Mouse (Mus musculus) CD4-positive helper T cell, adult 2 months (primary cell): Measurements from ENCODE around the gene Nfib.

Experiments
- DNase-seq: peaks from one replicate; pipeline ENCODE4 v3.0.0-alpha.2; 2012; ENCODE audit warnings: low read depth, missing footprints, low spot score

The Nfib gene

DNA sequence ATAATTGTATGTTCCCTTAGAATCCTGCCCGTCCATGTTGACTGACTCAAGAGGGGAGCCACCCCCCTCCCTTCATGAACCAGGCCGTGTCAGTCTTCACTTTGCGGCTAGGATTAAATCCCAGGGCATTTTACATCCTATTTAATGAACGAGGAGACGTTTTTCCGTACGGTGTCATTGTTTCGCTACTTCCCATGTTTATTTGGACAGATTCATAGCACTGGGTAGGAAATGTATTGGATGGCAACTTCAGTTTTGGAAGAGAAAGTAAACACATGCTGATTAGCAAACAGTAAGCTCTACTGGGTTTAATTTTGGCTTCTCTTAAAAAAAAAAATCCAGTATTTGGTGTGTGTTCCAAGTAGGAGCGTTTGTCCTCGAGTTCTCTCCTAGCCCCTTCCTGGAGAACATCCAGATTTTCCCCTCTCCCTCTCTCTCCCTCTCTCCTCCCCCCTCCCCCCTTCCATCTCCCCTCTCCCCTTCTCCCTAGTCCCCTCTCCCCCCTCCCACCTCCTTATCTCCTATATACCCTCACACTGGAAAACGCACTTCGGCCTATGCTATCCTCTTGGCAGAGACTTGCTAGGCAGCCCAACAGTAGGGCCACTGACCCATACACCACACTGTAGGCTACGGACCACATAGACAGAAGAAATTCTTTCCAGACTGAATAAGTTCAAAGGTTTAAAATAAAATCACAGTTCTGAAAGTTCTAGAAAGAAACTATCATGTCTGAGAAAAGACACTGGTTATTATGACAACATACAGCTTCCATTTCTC is 271.4 kb downstream of the Nfib start:
- no peak for DNase-seq

DNA sequence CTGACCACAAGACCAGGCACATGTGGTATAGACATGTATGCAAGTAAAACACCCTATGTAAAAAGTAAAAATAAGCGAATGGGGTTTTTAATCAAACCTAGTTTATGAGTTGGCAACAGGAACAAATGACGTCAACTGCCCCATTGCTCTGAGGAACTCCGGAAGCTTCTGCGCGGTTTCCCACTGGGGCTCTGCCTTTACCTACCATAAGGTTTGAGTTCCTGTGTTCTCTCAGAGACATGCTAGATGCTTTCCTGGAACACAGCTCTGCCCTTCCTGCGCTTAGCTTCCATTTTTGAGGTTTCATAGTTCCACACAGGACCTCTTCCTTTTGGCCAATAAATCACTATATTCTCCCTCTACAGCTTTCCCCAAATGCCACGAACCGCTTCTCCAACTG is 273.7 kb downstream of the Nfib start:
- no peak for DNase-seq

DNA sequence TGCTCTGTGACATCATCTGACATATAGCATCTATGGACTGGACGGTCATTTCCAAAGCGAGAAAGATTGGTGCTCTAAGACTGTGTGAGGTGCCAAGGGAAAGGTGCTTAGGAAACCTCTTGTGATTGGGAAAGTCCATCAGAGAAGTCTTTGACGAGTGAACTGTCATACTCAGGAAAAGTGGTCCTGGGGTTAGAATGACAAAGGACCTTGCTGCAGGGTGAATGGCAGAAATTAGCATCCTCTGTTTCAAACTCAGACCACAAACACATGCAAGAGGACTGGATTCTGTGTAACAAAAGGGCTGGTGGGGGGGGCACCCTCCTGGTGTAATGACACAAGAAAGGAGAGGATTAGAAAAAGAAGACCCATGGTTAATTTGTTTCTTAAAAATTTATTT is 274.7 kb downstream of the Nfib start:
- DNase-seq: no peak

DNA sequence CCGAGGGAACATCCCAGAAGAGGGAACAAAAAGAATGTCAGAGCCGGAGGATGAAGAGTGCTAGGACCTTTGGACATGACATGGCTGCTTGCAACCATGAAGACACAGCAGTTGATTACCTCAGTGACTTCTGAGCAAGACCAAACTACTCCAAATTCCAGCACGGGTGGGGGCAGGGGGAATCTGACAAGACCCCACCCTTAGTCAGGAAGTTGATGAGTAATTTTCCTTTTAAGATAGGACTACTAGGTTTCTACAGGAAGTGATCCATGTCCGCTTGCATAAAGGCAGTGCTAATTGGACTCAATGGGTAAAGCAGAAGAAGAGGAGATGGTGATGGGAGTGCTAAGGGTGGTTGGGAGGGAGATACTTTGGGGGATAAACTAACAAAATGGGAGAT is 279.3 kb downstream of the Nfib start:
- no peak for DNase-seq

DNA sequence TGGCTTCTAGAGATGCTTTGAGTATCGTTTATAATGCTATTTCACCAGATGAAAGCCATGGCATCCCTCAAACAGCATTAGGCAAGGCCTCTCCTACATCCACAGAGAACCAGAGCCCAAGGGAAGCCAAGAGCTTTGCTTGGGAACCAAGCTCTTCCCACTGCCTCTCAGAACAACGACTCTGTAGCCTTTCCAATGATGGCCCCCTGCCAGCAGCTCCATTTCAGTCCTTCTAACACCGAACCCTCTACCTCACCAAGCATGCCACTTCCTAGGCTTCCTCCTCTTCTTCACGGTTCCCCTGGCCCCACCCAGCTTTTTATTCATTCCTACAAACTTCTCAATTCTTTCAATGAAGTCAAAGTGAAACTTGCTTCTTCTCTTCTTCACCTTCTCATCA is 287.3 kb downstream of the Nfib start:
- DNase-seq: no peak

DNA sequence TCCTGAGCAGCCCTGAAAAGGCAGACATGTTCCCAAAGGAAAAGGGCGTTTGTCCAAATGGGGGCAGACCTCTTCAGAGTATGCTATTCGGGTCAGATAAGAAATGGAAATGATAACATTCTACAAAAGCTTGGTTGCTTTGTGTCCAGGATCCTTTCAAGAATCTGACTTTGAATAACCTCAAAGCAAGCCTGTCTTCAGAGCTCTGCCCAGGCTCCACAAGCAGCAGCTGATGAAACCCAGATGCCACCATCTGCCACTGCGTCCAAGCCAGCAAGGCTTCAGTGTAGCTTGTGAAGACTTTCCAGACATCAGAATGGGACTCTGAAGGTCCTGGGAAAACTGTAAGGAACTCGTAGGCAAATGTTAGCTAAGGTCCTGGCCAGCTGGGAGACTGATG is 289.7 kb downstream of the Nfib start:
- DNase-seq: no peak

DNA sequence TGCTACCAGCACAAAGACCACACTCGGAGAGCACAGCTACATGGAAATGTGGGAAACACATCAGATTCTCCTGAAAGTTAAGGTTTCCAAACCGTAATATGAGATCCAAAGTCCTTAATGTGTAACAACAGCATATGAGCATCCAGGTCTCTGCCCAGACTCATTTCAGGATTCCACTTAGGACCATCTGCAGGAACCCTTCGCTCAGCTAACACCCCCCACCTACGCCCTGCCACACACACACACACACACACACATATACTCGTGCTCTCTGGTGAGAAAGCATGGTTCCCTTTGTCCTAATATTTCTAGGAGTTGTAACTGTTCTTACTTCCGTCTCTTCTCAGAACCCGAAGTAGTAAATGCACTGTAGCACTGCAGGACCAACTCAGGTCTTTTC is 292.9 kb downstream of the Nfib start:
- no peak for DNase-seq

DNA sequence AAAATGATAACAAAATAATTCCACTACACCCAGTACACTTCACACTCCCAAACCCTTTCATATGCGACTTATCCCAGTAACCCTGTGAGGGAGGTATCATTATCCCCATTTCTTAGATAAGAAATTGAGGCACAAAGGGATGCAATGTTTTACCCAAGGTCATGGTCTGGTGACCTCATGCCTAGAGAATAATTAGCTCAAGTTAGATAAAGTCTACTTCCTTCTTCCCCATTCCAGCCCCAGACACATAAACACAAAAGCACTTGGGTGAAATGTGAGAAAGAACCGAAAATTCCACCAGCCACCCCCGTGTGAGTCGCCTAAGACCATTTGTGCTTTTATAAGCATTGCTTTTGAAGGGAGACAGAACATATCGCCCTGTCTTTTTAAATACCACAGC is 293.6 kb downstream of the Nfib start:
- DNase-seq: no peak

DNA sequence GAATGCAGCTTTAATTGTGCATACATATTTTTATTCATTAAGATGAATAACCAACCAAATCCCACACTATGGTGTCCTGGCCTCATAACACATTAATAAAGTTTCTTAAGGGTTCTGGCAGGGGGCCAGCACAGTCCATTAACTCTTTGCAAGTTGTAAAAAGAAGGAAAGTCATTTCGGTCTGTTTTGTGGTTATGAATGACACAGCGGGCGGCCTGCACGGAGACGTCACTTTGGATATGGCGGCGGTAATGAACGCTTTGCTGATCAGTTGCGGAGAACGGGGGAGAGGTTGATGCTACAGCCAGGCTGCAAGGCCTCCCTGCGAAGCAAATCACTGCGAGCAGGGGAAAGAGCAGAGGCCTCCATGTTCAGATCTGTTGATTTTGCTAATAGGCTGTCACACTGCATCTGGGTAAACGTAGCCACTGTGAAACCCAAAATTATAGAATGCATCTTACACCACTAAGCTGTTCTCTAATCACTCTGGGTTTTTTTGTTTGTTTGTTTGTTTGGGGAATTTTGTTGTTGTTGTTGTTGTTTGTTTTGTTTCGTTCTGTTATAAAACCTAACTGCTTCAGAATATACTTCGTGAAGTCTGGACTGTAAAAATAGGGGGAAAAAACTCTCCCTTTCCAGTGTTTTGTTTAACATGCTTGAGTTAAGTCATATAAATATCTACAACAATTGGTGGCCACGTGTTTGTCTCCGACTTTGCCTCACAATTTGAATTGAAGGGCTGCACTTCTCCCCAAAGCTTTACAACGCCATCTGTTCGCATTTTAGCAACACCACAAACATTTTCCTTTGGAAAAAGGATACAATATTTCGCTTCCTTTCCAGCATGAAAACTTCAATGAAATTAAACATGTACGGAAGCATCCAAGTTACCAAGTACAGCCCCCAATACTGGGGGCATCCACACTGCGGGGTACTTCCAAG is 296.8 kb downstream of the Nfib start:
- no peak for DNase-seq

DNA sequence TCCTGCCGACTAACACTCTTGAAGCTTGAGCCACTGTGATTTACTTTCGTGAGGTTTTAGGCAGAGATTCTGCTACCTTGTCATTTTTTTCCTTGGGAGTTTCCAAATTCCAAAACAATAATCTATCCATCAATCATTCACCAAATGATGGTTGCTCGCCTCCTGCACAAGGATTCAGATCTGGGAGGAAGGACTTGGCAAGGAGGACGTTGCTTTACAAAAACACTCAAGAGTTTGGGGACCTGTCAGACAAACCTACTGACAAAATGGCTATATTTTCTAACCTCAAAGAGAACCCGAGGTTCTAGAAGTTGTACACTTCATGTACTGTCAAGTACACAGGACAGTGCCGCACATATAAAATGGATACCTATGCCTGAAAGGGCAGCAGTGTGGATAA is 299.0 kb downstream of the Nfib start:
- DNase-seq: no peak

DNA sequence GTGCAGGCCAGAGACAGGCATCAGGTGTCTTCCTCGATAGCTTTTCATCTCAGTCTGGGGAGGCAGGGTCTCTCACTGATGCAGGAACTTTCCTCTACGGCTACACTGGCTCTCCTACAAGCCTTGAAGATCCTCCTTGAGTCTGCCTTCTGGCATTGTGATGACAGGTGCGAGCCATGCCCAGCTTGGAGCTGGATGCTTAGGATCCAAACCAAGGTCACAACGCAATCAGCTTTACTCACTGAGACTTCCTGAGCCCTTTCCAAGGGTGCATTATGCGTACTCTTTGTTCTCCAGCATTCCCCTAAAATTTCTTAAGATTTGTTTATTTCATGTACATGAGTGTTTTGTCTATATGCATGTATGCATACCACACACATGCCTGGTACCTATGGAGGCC is 299.8 kb downstream of the Nfib start:
- DNase-seq: no peak

DNA sequence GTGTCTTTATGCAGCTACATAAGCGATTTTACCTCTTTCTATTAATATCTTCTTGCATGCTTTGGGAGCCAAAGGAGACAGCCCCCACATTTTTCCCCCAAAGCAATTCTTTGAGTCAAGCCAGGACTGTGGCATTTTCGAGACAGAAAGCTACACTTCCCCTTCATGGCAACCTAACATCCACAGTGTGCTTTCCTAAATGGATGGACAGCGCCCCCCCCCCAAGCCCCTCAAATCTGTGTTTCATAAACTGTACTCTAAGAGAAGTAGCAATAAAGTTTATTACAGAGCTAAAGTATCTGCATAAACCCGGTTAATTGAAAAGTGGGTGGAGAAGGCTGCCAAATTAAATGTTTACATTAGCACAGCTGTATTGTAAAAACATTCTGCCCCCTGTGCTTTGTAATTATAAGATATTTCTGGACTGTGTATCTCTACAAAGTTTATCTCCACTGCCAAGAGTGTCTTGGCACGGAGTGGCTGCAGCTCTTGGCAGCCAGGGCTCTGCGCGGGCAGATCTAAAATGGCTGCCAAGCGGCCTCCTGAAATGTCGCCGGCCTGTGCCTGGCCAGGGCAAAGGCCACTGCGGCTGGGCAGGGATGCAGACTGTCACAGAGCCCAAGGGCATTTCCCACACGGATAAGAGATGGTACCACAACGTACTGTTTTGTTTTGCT is 301.4 kb downstream of the Nfib start:
- no peak for DNase-seq

DNA sequence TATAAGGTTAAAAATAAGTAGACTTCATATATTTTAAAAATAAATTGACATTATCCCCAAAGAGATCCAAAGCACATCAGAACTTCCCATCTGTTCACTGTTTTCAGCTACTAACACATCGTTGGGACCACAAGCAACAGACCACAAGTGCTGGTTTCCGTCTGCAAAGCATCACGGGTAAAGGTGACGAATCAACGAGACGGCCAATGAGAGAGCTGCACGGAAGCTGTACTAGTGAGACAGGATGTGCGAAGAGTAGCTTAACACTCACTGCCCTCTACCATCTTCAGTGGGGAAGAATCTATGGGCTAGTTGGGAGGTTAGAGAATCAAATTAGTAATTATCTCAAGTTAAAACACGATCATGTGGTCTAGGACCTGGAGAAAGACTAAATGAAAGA is 302.9 kb downstream of the Nfib start:
- no peak for DNase-seq

DNA sequence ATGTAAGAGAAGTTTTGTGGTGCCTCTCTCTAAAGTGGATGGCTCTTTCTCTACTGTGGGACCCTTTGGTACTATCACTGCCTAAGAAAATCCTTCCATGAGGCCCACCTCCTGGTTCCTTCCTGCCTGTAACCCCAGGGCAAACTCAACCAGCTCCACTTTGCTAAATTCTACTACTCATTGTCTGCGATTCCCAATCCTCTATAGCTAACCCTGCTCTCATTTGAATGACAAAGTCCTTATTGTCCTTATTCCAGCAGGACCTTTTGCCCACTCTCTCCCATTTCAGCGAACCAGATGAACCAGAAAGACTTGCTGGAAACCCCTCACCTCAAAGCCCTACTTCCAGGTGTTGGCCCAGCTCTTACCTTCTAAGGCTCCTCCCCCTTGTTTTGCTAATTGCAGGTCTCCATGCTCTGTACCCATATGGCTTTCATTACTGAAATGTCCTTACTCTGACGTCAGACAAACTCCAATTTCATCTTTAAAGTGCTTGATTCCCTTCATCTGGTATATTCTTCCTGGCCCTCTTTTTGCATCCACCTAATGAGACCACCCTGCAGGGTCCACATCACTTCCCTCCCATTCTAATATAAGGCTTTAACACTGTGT is 304.0 kb downstream of the Nfib start:
- no peak for DNase-seq

DNA sequence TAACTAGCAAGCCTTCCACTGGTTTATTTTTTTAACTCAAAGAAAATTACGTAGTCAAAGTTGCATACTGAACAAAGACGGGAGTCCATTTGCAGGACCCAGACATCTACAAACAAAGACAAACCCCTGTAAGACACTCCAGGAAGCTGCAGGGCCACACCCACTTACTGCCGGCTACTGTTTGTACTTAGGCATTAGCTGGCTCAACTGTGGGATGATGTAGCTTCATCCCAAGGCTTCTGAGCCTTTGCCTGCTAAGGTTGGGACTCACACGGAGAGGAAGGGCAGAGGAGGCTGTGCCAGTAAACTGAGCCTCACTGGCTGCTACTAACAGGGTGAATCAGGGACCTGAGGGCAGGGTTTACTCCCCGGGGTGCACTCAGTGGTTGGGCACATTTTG is 305.0 kb downstream of the Nfib start:
- no peak for DNase-seq

DNA sequence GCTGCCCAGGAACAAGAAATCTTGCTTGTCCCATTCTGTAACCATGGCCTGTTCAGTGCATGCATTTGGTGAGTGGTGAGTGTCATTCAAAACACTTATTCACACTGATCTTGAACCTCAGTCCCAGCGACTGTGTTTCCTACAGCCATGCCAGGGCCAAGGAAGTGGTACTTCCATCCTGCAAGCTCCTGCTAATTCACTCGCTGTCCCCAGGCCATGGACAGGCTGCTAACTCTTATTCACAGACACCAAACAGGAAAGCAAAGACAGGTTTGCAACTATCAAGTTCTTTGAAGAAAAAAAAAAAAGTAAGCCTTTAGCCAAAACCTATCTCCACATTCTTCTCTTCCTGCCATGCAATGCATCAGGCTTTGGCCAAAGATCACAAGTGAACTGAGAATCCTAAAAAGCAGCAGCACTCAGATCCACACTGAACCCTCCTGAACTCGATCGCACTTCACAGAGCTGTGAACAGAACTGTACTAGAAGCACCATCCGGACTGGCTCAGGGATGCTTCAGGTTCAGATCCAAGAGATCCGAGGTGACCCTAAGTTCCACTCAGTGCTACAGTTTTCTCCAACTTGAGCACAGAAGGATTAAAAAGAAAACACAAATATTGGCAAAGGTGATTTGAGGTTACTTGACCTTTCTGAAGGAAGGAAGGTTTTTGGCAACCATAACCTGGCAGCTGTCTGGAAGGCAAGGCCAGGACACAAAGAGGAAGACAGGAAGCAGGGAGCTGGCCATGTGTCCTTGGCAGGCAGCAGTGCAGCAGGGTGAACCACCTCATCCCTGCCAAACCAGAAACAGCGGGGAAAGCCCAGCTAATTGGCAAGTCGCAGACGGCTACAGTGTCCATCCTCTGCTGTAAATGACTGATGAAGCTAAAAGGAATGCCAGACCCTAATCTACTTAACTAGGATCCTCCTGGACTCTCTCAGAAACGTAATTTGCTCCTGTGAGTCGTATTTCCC is 305.9 kb downstream of the Nfib start:
- no peak for DNase-seq

DNA sequence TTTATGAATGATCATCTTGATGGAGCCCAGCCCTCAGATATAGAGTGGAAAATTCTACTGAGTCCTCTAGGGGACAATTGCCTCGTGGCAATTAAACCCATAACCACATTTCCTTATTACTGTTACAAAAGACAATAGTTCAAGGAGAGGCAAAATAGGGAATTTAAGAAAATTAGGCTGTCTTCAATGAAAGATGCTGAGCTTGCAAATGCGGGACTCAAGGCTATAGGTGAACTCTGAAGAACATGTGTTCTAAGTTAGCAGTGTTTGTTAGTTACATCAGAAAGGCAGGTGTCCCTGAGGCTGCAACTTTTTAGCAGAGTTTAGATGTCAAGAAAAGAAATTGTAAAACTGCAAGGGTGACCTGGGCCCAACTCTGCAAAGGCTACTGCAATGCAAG is 307.3 kb downstream of the Nfib start:
- no peak for DNase-seq

DNA sequence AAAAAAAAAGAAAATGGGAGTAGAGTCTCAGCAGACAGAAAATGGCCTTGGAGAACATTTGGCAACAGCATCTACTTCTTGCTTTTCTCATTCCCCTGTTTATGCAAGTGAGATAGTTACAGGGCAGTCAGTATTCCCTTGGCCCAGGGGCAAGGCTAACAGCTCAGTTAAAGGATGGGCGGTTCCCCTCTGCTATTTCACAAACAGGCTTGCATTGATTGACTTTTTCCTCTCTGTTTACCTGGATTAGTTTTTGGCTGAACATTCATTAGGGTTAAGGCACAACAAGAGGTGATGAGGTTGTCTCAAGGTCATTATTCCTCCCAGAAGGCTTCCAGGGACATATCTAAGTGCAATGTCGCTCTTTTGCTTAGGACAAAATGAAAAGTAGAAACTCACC is 308.7 kb downstream of the Nfib start:
- no peak for DNase-seq

DNA sequence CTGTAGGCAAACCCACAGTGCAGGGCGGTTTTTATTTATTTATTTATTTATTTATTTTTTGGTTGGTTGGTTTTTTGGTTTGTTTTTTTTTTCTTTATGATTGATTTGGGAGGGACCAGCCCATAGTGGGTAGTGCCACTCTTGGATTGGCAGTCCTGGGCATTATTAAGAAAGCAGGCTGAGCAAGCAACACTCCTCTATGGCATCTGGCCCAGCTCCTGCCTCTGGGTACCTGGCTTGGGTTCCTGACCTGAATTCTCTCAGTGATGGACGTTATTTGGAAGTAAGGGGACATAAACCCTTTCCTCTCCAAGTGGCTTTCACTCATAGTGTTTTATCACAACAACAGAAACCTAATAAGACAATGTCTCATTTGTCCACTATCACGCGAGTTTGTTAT is 309.5 kb downstream of the Nfib start:
- no peak for DNase-seq

DNA sequence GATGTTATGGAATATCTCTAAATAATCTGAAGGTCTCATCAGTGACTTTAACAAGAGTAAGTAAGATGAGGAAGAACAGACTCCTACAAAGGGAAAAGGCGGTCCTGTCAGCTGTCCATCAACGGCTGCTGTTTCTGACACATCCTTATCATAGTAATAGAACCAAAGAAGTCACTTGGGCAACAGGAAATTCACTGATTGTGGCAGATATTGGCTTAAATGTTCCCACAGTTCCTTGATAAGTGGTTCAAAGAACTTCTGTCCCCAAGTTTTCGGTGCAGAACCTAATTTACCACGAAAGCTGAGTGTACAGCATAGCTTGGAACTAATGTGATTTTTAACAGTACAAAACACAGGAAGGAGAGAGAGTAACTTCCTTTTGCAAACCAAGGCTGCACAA is 311.2 kb downstream of the Nfib start:
- no peak for DNase-seq

DNA sequence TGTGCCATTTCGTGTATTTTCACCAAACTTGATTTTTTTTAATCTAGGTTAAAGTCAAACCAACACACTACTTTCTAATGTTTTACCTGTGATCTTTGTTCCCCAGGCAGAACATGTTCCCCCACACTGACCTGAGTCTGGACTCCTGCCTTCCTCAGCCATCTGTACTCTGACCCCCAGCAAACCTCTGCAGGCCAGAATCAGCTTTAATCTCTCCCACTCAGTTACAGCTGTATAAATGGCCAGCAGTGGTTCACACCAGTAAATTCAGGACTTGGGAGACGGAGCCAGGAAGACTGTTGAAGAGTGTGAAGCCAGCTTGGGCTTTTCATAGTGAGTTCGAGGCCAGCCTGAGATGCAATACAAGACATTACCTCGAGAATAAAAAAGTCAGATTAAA is 312.5 kb downstream of the Nfib start:
- DNase-seq: no peak
